In genomic region chr3:145941971-145942370, GRCm38 (mm10) we compare ENCODE assay signal across 8 mouse cellular contexts. TPM values are rescaled to one million over a fixed set of nuclear protein-coding genes. Genes with fewer than 3 reads are reported as not detected.
DNase-seq lines count a peak whose midpoint lies in the region; ATAC-seq and TF ChIP-seq lines count a peak whose summit lies in the region.

No protein-coding gene starts in this region.

- H3K4me1 ChIP-seq in liver, embryonic 12.5 days, result peaks cover 62% of the 10 kb centered on the region
- peaks cover 41% of the 10 kb centered on the region for H3K4me1 ChIP-seq in heart, embryonic 10.5 days
- H3K4me1 ChIP-seq in stomach, postnatal 0 days (replicated peaks; ENCODE audit: control insufficient read depth, insufficient read depth), result 0 out of 2 replicates have a peak, but pooled peaks cover 5% of the 10 kb centered on the region

- TF ChIP-seq EP300 in stomach, postnatal 0 days (optimal IDR thresholded peaks at IDR 0.05), result no peak

- H3K36me3 ChIP-seq in liver, embryonic 12.5 days, result peaks cover 44% of the 10 kb centered on the region
- peaks cover 48% of the 10 kb centered on the region for H3K36me3 ChIP-seq in heart, embryonic 10.5 days
- H3K36me3 ChIP-seq in stomach, postnatal 0 days (ENCODE audit: control insufficient read depth, insufficient read depth, low read length), result peaks cover 9% of the 10 kb centered on the region

- TF ChIP-seq CTCF in stomach, postnatal 0 days (IDR thresholded peaks at IDR 0.05; ENCODE audit: low read depth), result peak; percentile 93

- H3K27me3 ChIP-seq in liver, embryonic 12.5 days (replicated peaks), result no peaks in the 10 kb centered on the region
- H3K27me3 ChIP-seq in heart, embryonic 10.5 days (ENCODE audit: insufficient read depth, poor library complexity, severe bottlenecking), result no peaks in the 10 kb centered on the region
- no peaks in the 10 kb centered on the region for H3K27me3 ChIP-seq in stomach, postnatal 0 days (ENCODE audit: control insufficient read depth, insufficient read depth, low read length)

- no peak overlapping the region for H3K9ac ChIP-seq in liver, embryonic 12.5 days
- H3K9ac ChIP-seq in stomach, postnatal 0 days (ENCODE audit: low read length), result no peak overlapping the region

- H3K9me3 ChIP-seq in liver, embryonic 12.5 days (replicated peaks), result no peaks in the 10 kb centered on the region
- no peaks in the 10 kb centered on the region for H3K9me3 ChIP-seq in heart, embryonic 10.5 days
- no peaks in the 10 kb centered on the region for H3K9me3 ChIP-seq in stomach, postnatal 0 days (ENCODE audit: control insufficient read depth, low read length)

- DNase-seq in liver (peak; percentile 77), MN1 (ENCODE audit: low spot score) (peak; percentile 74)
- DNase-seq in cerebellum, postnatal 14 days, result peak; percentile 78
- DNase-seq in heart, embryonic 10.5 days (ENCODE audit: low spot score), result peak; percentile 91
- peak; percentile 51 for DNase-seq in left cerebral cortex, adult 11 months (ENCODE audit: low spot score)
- peak; percentile 80 for DNase-seq in stomach, postnatal 0 days (ENCODE audit: low spot score)

- no peak; the same call in 1 of the 2 replicates for ATAC-seq in liver, embryonic 12.5 days
- peak; percentile 63 for ATAC-seq in megakaryocyte progenitor cell, adult 5-6 weeks (replicated peaks; ENCODE audit: poor library complexity)
- peak; percentile 49 for ATAC-seq in stomach, postnatal 0 days (ENCODE audit: low FRiP score, low TSS enrichment)

- WGBS in liver, embryonic 12.5 days (ENCODE audit: insufficient replicate concordance), result 6% methylated on average over 3 of the region's 3 CpGs
- WGBS in heart, embryonic 10.5 days, result 7% methylated on average over 3 of the region's 3 CpGs
- 7% methylated on average over 3 of the region's 3 CpGs for WGBS in stomach, postnatal 0 days

- no peak overlapping the region for H3K4me2 ChIP-seq in liver, embryonic 12.5 days
- no peak overlapping the region for H3K4me2 ChIP-seq in stomach, postnatal 0 days (replicated peaks; ENCODE audit: low read depth)

- H3K4me3 ChIP-seq in liver, embryonic 12.5 days, result no peak overlapping the region
- H3K4me3 ChIP-seq in heart, embryonic 10.5 days, result no peak overlapping the region
- H3K4me3 ChIP-seq in stomach, postnatal 0 days (ENCODE audit: low read depth, low read length), result no peak overlapping the region

- H3K27ac ChIP-seq in liver, embryonic 12.5 days, result no peak overlapping the region
- no peak overlapping the region for H3K27ac ChIP-seq in heart, embryonic 10.5 days
- no peak overlapping the region for H3K27ac ChIP-seq in stomach, postnatal 0 days (replicated peaks)

RNA-seq across cellular contexts. Expression of gene 2410004B18Rik, which starts 4.2 kb away (rescaled TPM):
- polyA plus RNA-seq in liver, embryonic 12.5 days (2016; fragmentation: Nextera tagmentation; extraction: Ambion mirVana), result 25.6 and 27.4 TPM in 2 replicates
- polyA plus RNA-seq in heart, embryonic 10.5 days (2016; fragmentation: Nextera tagmentation; extraction: Ambion mirVana), result 43.3 and 55.7 TPM in 2 replicates
- 25.3 and 42.3 TPM in 2 replicates for total RNA-seq in megakaryocyte progenitor cell, adult 5-6 weeks (2015)
- 13.3 and 14.0 TPM in 2 replicates for total RNA-seq in megakaryocyte progenitor cell, adult 5-6 weeks (2017)
- 33.1 and 36.4 TPM in 2 replicates for polyA plus RNA-seq in stomach, postnatal 0 days (2015; fragmentation: Nextera tagmentation; extraction: Ambion mirVana)

RNA-seq across cellular contexts. Expression of gene Bcl10, which starts 19.4 kb away (rescaled TPM):
- polyA plus RNA-seq in liver, embryonic 12.5 days (2016; fragmentation: Nextera tagmentation; extraction: Ambion mirVana), result 25.0 and 26.0 TPM in 2 replicates
- polyA plus RNA-seq in heart, embryonic 10.5 days (2016; fragmentation: Nextera tagmentation; extraction: Ambion mirVana), result 39.1 and 41.1 TPM in 2 replicates
- total RNA-seq in megakaryocyte progenitor cell, adult 5-6 weeks (2015), result 41.2 and 43.6 TPM in 2 replicates
- 33.8 and 39.0 TPM in 2 replicates for total RNA-seq in megakaryocyte progenitor cell, adult 5-6 weeks (2017)
- polyA plus RNA-seq in stomach, postnatal 0 days (2015; fragmentation: Nextera tagmentation; extraction: Ambion mirVana), result 43.5 and 46.1 TPM in 2 replicates

RNA-seq across cellular contexts. Expression of gene Syde2, which starts 45.7 kb away (rescaled TPM):
- 1.3 and 1.4 TPM in 2 replicates for polyA plus RNA-seq in liver, embryonic 12.5 days (2016; fragmentation: Nextera tagmentation; extraction: Ambion mirVana)
- polyA plus RNA-seq in heart, embryonic 10.5 days (2016; fragmentation: Nextera tagmentation; extraction: Ambion mirVana), result 3.1 and 3.4 TPM in 2 replicates
- total RNA-seq in megakaryocyte progenitor cell, adult 5-6 weeks (2015), result 3.7 and 4.9 TPM in 2 replicates
- total RNA-seq in megakaryocyte progenitor cell, adult 5-6 weeks (2017), result 3.2 and 5.0 TPM in 2 replicates
- polyA plus RNA-seq in stomach, postnatal 0 days (2015; fragmentation: Nextera tagmentation; extraction: Ambion mirVana), result 1.4 and 1.6 TPM in 2 replicates
